Mouse (Mus musculus) stomach, embryonic 14.5 days (tissue): ENCODE data around the gene Plcb4. TPM values are rescaled to one million over a fixed set of nuclear protein-coding genes. Genes with fewer than 3 reads are reported as not detected.

Source experiments
- ATAC-seq: fragments of 200-750 bp; cut with Nextera tagmentation; 2 replicates; pipeline ENCODE4 v1.8.0; 2017; ENCODE audit warnings: low read depth, moderate TSS enrichment; ENCODE audit not compliant: insufficient number of reproducible peaks, insufficient read depth, low FRiP score
- H3K27ac ChIP-seq: fragments of 300-500 bp; sonication (generic); 2 replicates; pipeline ENCODE4 v1.5.1; 2014; ENCODE audit warnings: mild to moderate bottlenecking, low read length, moderate library complexity, mixed read lengths
- H3K27me3 ChIP-seq: fragments of 300-500 bp; sonication (generic); 2 replicates; pipeline ENCODE4 v1.6.1; 2014; ENCODE audit warnings: low read length, control low read depth, mixed read lengths; ENCODE audit not compliant: control insufficient read depth, insufficient read depth
- H3K36me3 ChIP-seq: fragments of 300-500 bp; sonication (generic); 2 replicates; pipeline ENCODE4 v1.6.1; 2014; ENCODE audit warnings: mild to moderate bottlenecking, control low read depth, low read length, moderate library complexity, mixed read lengths; ENCODE audit not compliant: control insufficient read depth, insufficient read depth
- H3K4me1 ChIP-seq: fragments of 300-500 bp; sonication (generic); 2 replicates; pipeline ENCODE4 v1.6.1; 2014; ENCODE audit warnings: low read length, control low read depth, mixed read lengths; ENCODE audit not compliant: control insufficient read depth, insufficient read depth
- H3K4me2 ChIP-seq: fragments of 300-500 bp; sonication (generic); replicated peaks from 2 replicates; pipeline ENCODE4 v1.6.1; 2014; ENCODE audit warnings: low read depth, low read length, control low read depth
- H3K4me3 ChIP-seq: fragments of 300-500 bp; sonication (generic); 2 replicates; pipeline ENCODE4 v1.5.1; 2014; ENCODE audit warnings: low read depth, low read length, control low read depth
- H3K9ac ChIP-seq: fragments of 300-500 bp; sonication (generic); replicated peaks from 2 replicates; pipeline ENCODE4 v1.6.1; 2014; ENCODE audit warnings: low read depth, mild to moderate bottlenecking, control low read depth, low read length, moderate library complexity, mixed read lengths
- H3K9me3 ChIP-seq: fragments of 300-500 bp; sonication (generic); 2 replicates; pipeline ENCODE4 v1.6.1; 2016; ENCODE audit warnings: low read depth, low read length, control low read depth; ENCODE audit not compliant: control insufficient read depth
- WGBS: fragments of 180-500 bp; shearing (Covaris S2); extraction: QIAGEN DNeasy Blood & Tissue Kit; methylation state at CpG from one replicate; pipeline ENCODE4 v1.1.7; 2014; 5-methylcytosine and 5-hydroxymethylcytosine counted together
- polyA plus RNA-seq: library from polyadenylated mRNA; unstranded; fragments of >200 nt; fragmentation: Nextera tagmentation; extraction: Ambion mirVana; gene quantifications from 2 replicates; pipeline ENCODE4 v1.2.1, GENCODE M21; 2014

Plcb4 gene
- polyA plus RNA-seq, 1 experiment from 2014 or later = 51.4 TPM

DNA sequence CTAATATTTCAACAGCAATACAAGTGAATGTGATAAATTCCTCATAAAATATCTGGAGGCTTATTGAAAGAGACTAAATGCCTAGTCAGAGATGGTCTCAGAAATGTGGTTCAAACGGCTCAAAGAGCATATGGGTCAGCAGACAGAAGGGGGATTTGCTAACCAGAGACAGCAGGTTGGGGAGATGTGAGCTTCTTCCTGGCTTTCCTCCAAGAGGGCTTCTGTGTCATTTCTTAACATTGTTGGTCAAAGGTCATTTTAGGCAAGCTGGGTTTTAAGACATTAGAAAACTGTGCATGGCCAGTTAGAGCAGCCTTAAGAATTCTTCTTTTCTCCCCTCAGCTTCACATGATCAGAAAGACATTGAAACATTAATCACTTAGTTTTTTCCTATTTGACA lies 178.9 kb downstream of the Plcb4 start:
- no peaks in the 10 kb centered on the region for H3K9me3 ChIP-seq
- 68% methylated on average over 1 of the region's 1 CpGs for WGBS
- H3K4me3 ChIP-seq = no peak overlapping the region
- H3K27ac ChIP-seq = no peak overlapping the region
- H3K4me2 ChIP-seq = no peak overlapping the region
- H3K4me1 ChIP-seq = no peaks in the 10 kb centered on the region
- no peak for ATAC-seq
- H3K27me3 ChIP-seq = no peaks in the 10 kb centered on the region
- no peak overlapping the region for H3K9ac ChIP-seq
- no peaks in the 10 kb centered on the region for H3K36me3 ChIP-seq

- Histone ChIP-seq H3K27me3 (no peaks in the 10 kb centered on the region), H3K9ac (no peak overlapping the region), H3K4me3 (no peak overlapping the region), H3K4me2 (no peak overlapping the region), H3K36me3 (no peaks in the 10 kb centered on the region), H3K27ac (no peak overlapping the region), H3K4me1 (no peaks in the 10 kb centered on the region), H3K9me3 (no peaks in the 10 kb centered on the region)
- ATAC-seq = no peak
Measured at GRCm38 (mm10) chr2:135838135-135838534, 179.3 kb downstream of the Plcb4 start.

GRCm38 (mm10) chr2:135838651-135839286 lies 180.0 kb downstream of the Plcb4 start:
- WGBS = 81% methylated on average over 8 of the region's 8 CpGs
- Histone ChIP-seq H3K4me1 (no peaks in the 10 kb centered on the region), H3K4me3 (no peak overlapping the region), H3K36me3 (no peaks in the 10 kb centered on the region), H3K27ac (no peak overlapping the region), H3K9ac (no peak overlapping the region), H3K4me2 (no peak overlapping the region), H3K27me3 (no peaks in the 10 kb centered on the region), H3K9me3 (no peaks in the 10 kb centered on the region)
- no peak for ATAC-seq

GRCm38 (mm10) chr2:135843721-135844120 lies 184.9 kb downstream of the Plcb4 start:
- no peaks in the 10 kb centered on the region for H3K36me3 ChIP-seq
- no peaks in the 10 kb centered on the region for H3K4me1 ChIP-seq
- H3K9ac ChIP-seq = no peak overlapping the region
- no peak overlapping the region for H3K27ac ChIP-seq
- no peaks in the 10 kb centered on the region for H3K9me3 ChIP-seq
- no peak overlapping the region for H3K4me2 ChIP-seq
- no peak overlapping the region for H3K4me3 ChIP-seq
- ATAC-seq = no peak
- WGBS = 74% methylated on average over 8 of the region's 8 CpGs
- H3K27me3 ChIP-seq = no peaks in the 10 kb centered on the region

GRCm38 (mm10) chr2:135846903-135847302 lies 188.1 kb downstream of the Plcb4 start:
- Histone ChIP-seq H3K9ac (no peak overlapping the region), H3K36me3 (no peaks in the 10 kb centered on the region), H3K4me3 (no peak overlapping the region), H3K9me3 (no peaks in the 10 kb centered on the region), H3K27ac (no peak overlapping the region), H3K4me2 (no peak overlapping the region), H3K27me3 (no peaks in the 10 kb centered on the region), H3K4me1 (no peaks in the 10 kb centered on the region)
- WGBS = 83% methylated on average over 3 of the region's 3 CpGs
- ATAC-seq = no peak

DNA sequence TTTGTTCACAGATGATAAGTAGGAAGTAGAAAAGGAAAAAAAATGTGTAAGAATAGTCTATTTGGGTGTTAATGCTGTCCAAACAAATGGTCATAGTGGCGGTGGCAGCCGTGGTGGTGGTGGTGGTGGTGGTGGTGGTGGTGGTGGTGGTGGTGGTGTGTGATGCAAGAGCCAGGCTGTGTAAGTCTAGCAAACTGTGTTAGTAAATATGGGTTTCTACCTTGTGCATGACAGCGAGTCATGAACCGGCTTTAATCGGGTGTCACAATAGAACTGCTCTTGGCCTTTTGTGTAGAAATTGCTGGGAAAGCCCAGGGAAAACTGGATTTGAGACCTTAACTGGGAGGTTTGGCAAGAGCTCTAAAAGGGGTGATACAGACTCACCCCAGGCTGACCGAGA lies 188.9 kb downstream of the Plcb4 start:
- H3K4me2 ChIP-seq = no peak overlapping the region
- 82% methylated on average over 6 of the region's 6 CpGs for WGBS
- H3K27me3 ChIP-seq = no peaks in the 10 kb centered on the region
- H3K27ac ChIP-seq = no peak overlapping the region
- no peaks in the 10 kb centered on the region for H3K4me1 ChIP-seq
- ATAC-seq = no peak
- H3K9ac ChIP-seq = no peak overlapping the region
- no peaks in the 10 kb centered on the region for H3K36me3 ChIP-seq
- no peaks in the 10 kb centered on the region for H3K9me3 ChIP-seq
- no peak overlapping the region for H3K4me3 ChIP-seq

GRCm38 (mm10) chr2:135848169-135848568 lies 189.4 kb downstream of the Plcb4 start:
- Histone ChIP-seq H3K27me3 (no peaks in the 10 kb centered on the region), H3K4me1 (no peaks in the 10 kb centered on the region), H3K9me3 (no peaks in the 10 kb centered on the region), H3K27ac (no peak overlapping the region), H3K4me3 (no peak overlapping the region), H3K36me3 (no peaks in the 10 kb centered on the region), H3K9ac (no peak overlapping the region), H3K4me2 (no peak overlapping the region)
- WGBS = 90% methylated on average over 4 of the region's 4 CpGs
- no peak for ATAC-seq

DNA sequence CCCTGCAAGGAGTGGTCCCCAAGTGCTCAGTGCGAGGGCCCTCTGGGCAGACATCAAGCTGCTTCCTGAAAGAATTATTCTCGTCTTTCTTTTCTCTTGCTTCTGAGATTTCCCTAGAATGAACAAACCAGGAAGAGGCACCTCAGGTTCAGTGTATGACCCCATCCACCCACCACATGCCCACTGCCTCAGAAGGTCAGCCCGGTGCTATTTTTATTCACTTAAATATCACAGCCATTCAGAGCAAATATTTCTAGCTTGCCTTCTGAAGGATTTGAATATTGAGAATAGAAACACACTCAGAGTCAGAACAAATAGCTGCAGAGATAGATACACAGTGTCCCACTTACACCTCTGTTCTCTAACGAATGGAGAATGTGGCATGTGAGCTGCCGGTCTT lies 193.2 kb downstream of the Plcb4 start:
- Histone ChIP-seq H3K9me3 (no peaks in the 10 kb centered on the region), H3K27ac (no peak overlapping the region), H3K9ac (no peak overlapping the region), H3K4me1 (peaks cover 4% of the 10 kb centered on the region; the same call in 1 of the 2 replicates), H3K4me2 (no peak overlapping the region), H3K27me3 (no peaks in the 10 kb centered on the region), H3K4me3 (no peak overlapping the region), H3K36me3 (no peaks in the 10 kb centered on the region)
- ATAC-seq = no peak
- 79% methylated on average over 5 of the region's 5 CpGs for WGBS

- Histone ChIP-seq H3K4me3 (no peak overlapping the region), H3K9ac (no peak overlapping the region), H3K27me3 (no peaks in the 10 kb centered on the region), H3K9me3 (no peaks in the 10 kb centered on the region), H3K27ac (no peak overlapping the region), H3K4me1 (peaks cover 4% of the 10 kb centered on the region; the same call in 1 of the 2 replicates), H3K36me3 (no peaks in the 10 kb centered on the region), H3K4me2 (no peak overlapping the region)
- 66% methylated on average over 2 of the region's 2 CpGs for WGBS
- ATAC-seq = no peak
Measured at GRCm38 (mm10) chr2:135853085-135853484, 194.3 kb downstream of the Plcb4 start.
